Mouse (Mus musculus) kidney, postnatal 10 days (tissue): Measurements from ENCODE around the gene Gm9639.
"Not testable (repeated sequence)": the region's sequence is repeated elsewhere in the genome, so short reads cannot be mapped to it uniquely, and the experiment has no call there.

Source experiments
- DNase-seq: peaks from one replicate; pipeline ENCODE4 v3.0.0; 2021; ENCODE audit warnings: mixed read lengths

The Gm9639 gene

DNA sequence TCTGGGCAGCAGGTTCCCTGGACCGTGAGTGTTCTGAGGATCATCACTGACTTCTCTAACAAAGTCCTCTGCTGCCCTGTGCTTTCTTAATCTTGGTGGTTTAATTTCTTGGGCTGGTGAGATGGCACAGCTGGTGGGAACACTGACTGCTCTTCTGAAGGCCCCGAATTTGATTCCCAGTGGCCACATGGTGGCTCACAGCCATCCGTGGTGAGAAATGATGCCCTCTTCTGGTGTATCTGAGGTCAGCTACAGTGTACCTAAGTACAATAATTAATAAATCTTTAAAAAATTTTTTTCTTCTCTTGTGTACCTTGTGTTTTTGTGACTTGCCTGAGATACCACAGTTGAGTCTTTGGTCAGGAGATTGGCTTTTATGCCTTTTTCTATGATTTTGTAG, 42.6 kb downstream of the Gm9639 start:
- DNase-seq: not testable (repeated sequence)

DNA sequence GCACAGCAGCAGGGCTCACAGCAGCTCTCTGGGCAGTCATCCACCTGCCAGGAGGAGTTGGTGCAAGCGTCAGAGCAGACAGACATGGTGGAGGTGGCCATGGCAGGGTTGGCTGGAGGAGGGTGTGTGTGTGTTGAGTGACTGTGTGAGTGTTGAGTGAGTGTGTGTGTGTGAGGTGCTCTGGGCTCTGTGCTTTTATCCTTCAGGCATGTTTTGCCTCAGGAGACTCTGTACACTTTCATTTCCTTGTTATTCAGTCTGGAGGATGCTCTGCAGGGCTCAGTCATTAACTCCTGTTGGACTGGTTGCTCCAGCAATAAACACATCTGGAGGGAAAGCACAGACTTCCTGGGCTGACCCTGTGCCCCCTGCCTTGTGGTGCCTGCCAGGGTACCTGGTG, 43.6 kb downstream of the Gm9639 start, which contains the start of gene Gm9736:
TSS of gene Gm9736 (minus strand) at position 101 of the 400 bp plus-strand sequence.
- DNase-seq: not testable (repeated sequence)

DNA sequence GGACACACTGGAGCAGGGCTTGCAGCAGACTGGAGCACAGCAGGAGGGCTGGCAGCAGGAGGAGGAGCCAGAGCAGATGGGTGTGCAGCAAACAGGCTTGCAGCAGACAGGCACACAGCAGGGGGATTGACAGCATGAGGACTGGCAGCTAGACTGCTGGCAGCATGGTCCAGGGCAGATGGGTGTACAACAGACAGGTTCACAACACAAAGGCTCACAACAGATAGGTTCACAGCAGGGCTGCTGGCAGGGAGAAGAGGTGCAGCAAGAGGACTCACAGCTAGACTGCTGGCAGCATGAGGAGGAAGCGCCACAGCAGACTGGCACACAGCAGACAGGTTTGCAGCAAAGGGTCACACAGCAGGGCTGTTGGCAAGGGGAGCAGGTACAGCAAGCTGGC, 44.2 kb downstream of the Gm9639 start:
- DNase-seq: not testable (repeated sequence)
